Mouse (Mus musculus): ENCODE data around the gene Defa37. TPM values are rescaled to one million over a fixed set of nuclear protein-coding genes. Genes with fewer than 3 reads are reported as not detected.
"Not testable (repeated sequence)": the region's sequence is repeated elsewhere in the genome, so short reads cannot be mapped to it uniquely, and the experiment has no call there.

The Defa37 gene
- total RNA-seq (2012; rRNA removed), result not detected in 2 replicates
- polyA plus RNA-seq (2012; ENCODE audit: insufficient read depth in 1 of 2, insufficient read length in 2 of 2, low read depth in 1 of 2, low replicate concordance in 2 of 2, missing spikeins in 1 of 2), result not detected

DNA sequence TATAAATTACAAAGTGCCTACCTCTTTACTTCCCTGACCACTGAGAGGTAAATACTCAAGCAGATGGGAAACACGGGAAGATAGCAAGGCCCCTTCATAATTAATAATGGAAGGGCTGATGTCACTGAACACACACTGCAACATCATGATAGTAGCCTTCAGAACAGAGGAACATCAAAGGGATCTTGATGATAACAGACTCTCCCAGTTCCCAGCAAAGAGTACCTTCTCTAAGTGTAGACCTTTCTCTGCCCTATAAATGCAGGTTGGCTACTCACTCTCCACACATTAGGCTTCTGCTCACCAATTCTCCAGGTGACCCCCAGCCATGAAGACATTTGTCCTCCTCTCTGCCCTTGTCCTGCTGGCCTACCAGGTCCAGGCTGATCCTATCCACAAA lies at the start of gene Defa37:
TSS of gene Defa37 (plus strand) at position 301 of the 400 bp plus-strand sequence.
- not testable (repeated sequence) for H3K4me3 ChIP-seq (ENCODE audit: control insufficient read depth in 1 of 2, insufficient read depth in 1 of 2, low read depth in 2 of 2, low read length in 2 of 2)

DNA sequence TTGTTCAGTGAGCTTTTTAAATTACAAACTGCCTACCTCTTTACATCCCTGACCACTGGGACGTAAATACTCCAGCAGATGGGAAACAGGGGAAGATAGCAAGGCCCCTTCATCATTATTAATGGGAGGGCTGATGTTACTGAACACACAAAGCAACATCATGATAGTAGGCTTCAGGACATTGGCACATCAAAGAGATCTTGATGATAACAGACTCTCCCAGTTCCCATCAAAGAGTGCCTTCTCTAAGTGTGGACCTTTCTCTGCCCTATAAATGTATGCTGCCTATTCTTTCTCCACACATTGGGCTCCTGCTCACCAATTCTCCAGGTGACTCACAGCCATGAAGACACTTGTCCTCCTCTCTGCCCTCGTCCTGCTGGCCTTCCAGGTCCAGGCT lies 36.5 kb upstream of the Defa37 start, which contains the start of gene Defa32:
TSS of gene Defa32 (plus strand) at position 301 of the 400 bp plus-strand sequence.
- H3K27ac ChIP-seq (ENCODE audit: control insufficient read depth, low read depth, low read length); H3K4me3 ChIP-seq (ENCODE audit: control insufficient read depth in 1 of 2, insufficient read depth in 1 of 2, low read depth in 2 of 2, low read length in 2 of 2); H3K9ac ChIP-seq (ENCODE audit: control insufficient read depth, low read depth, low read length, poor library complexity, severe bottlenecking); H3K79me2 ChIP-seq (ENCODE audit: control insufficient read depth, insufficient read depth, low read length, poor library complexity); H3K36me3 ChIP-seq (ENCODE audit: control insufficient read depth in 1 of 2, insufficient read depth in 2 of 2, low read length in 2 of 2); H3K27me3 ChIP-seq (ENCODE audit: control insufficient read depth in 1 of 2, insufficient read depth in 2 of 2, low read length in 2 of 2); H3K9me3 ChIP-seq (replicated peaks; ENCODE audit: insufficient read depth, low read length); H3K4me1 ChIP-seq (ENCODE audit: control insufficient read depth in 1 of 2, insufficient read depth in 2 of 2, low read length in 2 of 2); DNase-seq (ENCODE audit: low read depth, low spot score): not testable (repeated sequence)

More for the DNA sequence above, at the start of gene Defa37:
- not testable (repeated sequence) for DNase-seq (ENCODE audit: low read depth, low spot score); H3K9ac ChIP-seq (ENCODE audit: control insufficient read depth, low read depth, low read length, poor library complexity, severe bottlenecking); H3K27ac ChIP-seq (ENCODE audit: control insufficient read depth, low read depth, low read length); H3K79me2 ChIP-seq (ENCODE audit: control insufficient read depth, insufficient read depth, low read length, poor library complexity); H3K27me3 ChIP-seq (ENCODE audit: control insufficient read depth in 1 of 2, insufficient read depth in 2 of 2, low read length in 2 of 2); H3K9me3 ChIP-seq (replicated peaks; ENCODE audit: insufficient read depth, low read length); H3K36me3 ChIP-seq (ENCODE audit: control insufficient read depth in 1 of 2, insufficient read depth in 2 of 2, low read length in 2 of 2); H3K4me1 ChIP-seq (ENCODE audit: control insufficient read depth in 1 of 2, insufficient read depth in 2 of 2, low read length in 2 of 2)

DNA sequence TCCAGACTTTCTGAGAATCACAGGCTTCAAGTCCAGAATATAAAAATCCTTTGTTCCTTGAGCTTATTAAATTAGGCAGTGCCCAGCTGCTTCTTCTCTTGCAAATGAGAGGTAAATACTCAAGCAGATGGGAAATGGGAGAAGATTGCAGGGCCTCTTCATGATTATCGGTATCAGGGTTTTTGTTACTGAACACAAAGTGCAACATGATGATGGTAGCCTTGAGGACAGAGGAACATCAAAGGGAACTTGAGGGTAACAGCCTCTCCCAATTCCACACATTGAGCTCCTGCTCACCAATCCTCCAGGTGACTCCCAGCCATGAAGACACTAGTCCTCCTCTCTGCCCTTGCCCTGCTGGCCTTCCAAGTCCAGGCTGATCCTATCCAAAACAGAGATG lies 17.5 kb downstream of the Defa37 start, which contains the start of gene Defa28:
TSS of gene Defa28 (plus strand) at position 301 of the 400 bp plus-strand sequence.
- not testable (repeated sequence) for H3K9ac ChIP-seq (ENCODE audit: control insufficient read depth, low read depth, low read length, poor library complexity, severe bottlenecking); DNase-seq (ENCODE audit: low read depth, low spot score); H3K36me3 ChIP-seq (ENCODE audit: control insufficient read depth in 1 of 2, insufficient read depth in 2 of 2, low read length in 2 of 2); H3K27me3 ChIP-seq (ENCODE audit: control insufficient read depth in 1 of 2, insufficient read depth in 2 of 2, low read length in 2 of 2); H3K4me3 ChIP-seq (ENCODE audit: control insufficient read depth in 1 of 2, insufficient read depth in 1 of 2, low read depth in 2 of 2, low read length in 2 of 2); H3K79me2 ChIP-seq (ENCODE audit: control insufficient read depth, insufficient read depth, low read length, poor library complexity); H3K4me1 ChIP-seq (ENCODE audit: control insufficient read depth in 1 of 2, insufficient read depth in 2 of 2, low read length in 2 of 2); H3K9me3 ChIP-seq (replicated peaks; ENCODE audit: insufficient read depth, low read length); H3K27ac ChIP-seq (ENCODE audit: control insufficient read depth, low read depth, low read length)

DNA sequence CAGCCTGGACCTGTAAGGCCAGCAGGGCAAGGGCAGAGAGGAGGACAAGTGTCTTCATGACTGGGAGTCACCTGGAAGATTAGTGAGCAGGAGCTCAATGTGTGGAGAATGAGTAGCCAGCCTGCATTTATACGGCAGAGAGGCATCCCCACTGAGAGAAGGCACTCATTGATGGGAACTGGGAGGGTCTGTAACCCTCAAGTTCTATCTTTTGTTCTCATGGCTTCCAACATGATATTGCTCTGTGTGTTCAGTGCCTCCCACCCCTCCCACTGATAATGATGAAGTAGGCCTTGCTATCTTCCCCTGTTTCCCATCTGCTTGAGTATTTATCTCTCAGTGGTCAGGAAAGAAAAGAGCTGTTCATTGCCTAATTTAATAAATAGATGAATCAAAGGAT lies 29.2 kb downstream of the Defa37 start, which contains the start of gene Gm7861:
TSS of gene Gm7861 (minus strand) at position 101 of the 400 bp plus-strand sequence.
- not testable (repeated sequence) for H3K9ac ChIP-seq (ENCODE audit: control insufficient read depth, low read depth, low read length, poor library complexity, severe bottlenecking); H3K4me3 ChIP-seq (ENCODE audit: control insufficient read depth in 1 of 2, insufficient read depth in 1 of 2, low read depth in 2 of 2, low read length in 2 of 2); H3K9me3 ChIP-seq (replicated peaks; ENCODE audit: insufficient read depth, low read length); H3K4me1 ChIP-seq (ENCODE audit: control insufficient read depth in 1 of 2, insufficient read depth in 2 of 2, low read length in 2 of 2); H3K27me3 ChIP-seq (ENCODE audit: control insufficient read depth in 1 of 2, insufficient read depth in 2 of 2, low read length in 2 of 2); H3K27ac ChIP-seq (ENCODE audit: control insufficient read depth, low read depth, low read length); DNase-seq (ENCODE audit: low read depth, low spot score); H3K79me2 ChIP-seq (ENCODE audit: control insufficient read depth, insufficient read depth, low read length, poor library complexity); H3K36me3 ChIP-seq (ENCODE audit: control insufficient read depth in 1 of 2, insufficient read depth in 2 of 2, low read length in 2 of 2)

Other genes with a start within 250 kb of the Defa37 start
- gene Defa27, start 249.8 kb upstream of the Defa37 start, total RNA-seq (2012; rRNA removed), result not detected in 2 replicates
- gene Defa27, start 249.8 kb upstream of the Defa37 start, polyA plus RNA-seq (2012; ENCODE audit: insufficient read depth in 1 of 2, insufficient read length in 2 of 2, low read depth in 1 of 2, low replicate concordance in 2 of 2, missing spikeins in 1 of 2), result not detected
- gene Defa29, start 238.4 kb upstream of the Defa37 start, total RNA-seq (2012; rRNA removed), result not detected in 2 replicates
- not detected for gene Defa29, start 238.4 kb upstream of the Defa37 start, polyA plus RNA-seq (2012; ENCODE audit: insufficient read depth in 1 of 2, insufficient read length in 2 of 2, low read depth in 1 of 2, low replicate concordance in 2 of 2, missing spikeins in 1 of 2)
- gene Defa2, start 186.9 kb upstream of the Defa37 start, total RNA-seq (2012; rRNA removed), result not detected in 2 replicates
- not detected for gene Defa2, start 186.9 kb upstream of the Defa37 start, polyA plus RNA-seq (2012; ENCODE audit: insufficient read depth in 1 of 2, insufficient read length in 2 of 2, low read depth in 1 of 2, low replicate concordance in 2 of 2, missing spikeins in 1 of 2)
- gene Defa33, start 173.6 kb upstream of the Defa37 start, total RNA-seq (2012; rRNA removed), result not detected in 2 replicates
- not detected for gene Defa33, start 173.6 kb upstream of the Defa37 start, polyA plus RNA-seq (2012; ENCODE audit: insufficient read depth in 1 of 2, insufficient read length in 2 of 2, low read depth in 1 of 2, low replicate concordance in 2 of 2, missing spikeins in 1 of 2)
- gene Defa36, start 138.0 kb upstream of the Defa37 start, total RNA-seq (2012; rRNA removed), result not detected in 2 replicates
- not detected for gene Defa36, start 138.0 kb upstream of the Defa37 start, polyA plus RNA-seq (2012; ENCODE audit: insufficient read depth in 1 of 2, insufficient read length in 2 of 2, low read depth in 1 of 2, low replicate concordance in 2 of 2, missing spikeins in 1 of 2)
- gene Gm7849, start 108.8 kb upstream of the Defa37 start, total RNA-seq (2012; rRNA removed), result not detected in 2 replicates
- not detected for gene Gm7849, start 108.8 kb upstream of the Defa37 start, polyA plus RNA-seq (2012; ENCODE audit: insufficient read depth in 1 of 2, insufficient read length in 2 of 2, low read depth in 1 of 2, low replicate concordance in 2 of 2, missing spikeins in 1 of 2)
- gene Defa20, start 56.1 kb upstream of the Defa37 start, total RNA-seq (2012; rRNA removed), result not detected in 2 replicates
- gene Defa20, start 56.1 kb upstream of the Defa37 start, polyA plus RNA-seq (2012; ENCODE audit: insufficient read depth in 1 of 2, insufficient read length in 2 of 2, low read depth in 1 of 2, low replicate concordance in 2 of 2, missing spikeins in 1 of 2), result not detected
- not detected in 2 replicates for gene Defa32, start 36.4 kb upstream of the Defa37 start, total RNA-seq (2012; rRNA removed)
- gene Defa32, start 36.4 kb upstream of the Defa37 start, polyA plus RNA-seq (2012; ENCODE audit: insufficient read depth in 1 of 2, insufficient read length in 2 of 2, low read depth in 1 of 2, low replicate concordance in 2 of 2, missing spikeins in 1 of 2), result not detected
- gene Defa28, start 17.6 kb downstream of the Defa37 start, total RNA-seq (2012; rRNA removed), result not detected in 2 replicates
- not detected for gene Defa28, start 17.6 kb downstream of the Defa37 start, polyA plus RNA-seq (2012; ENCODE audit: insufficient read depth in 1 of 2, insufficient read length in 2 of 2, low read depth in 1 of 2, low replicate concordance in 2 of 2, missing spikeins in 1 of 2)
- not detected in 2 replicates for gene Gm7861, start 29.1 kb downstream of the Defa37 start, total RNA-seq (2012; rRNA removed)
- gene Gm7861, start 29.1 kb downstream of the Defa37 start, polyA plus RNA-seq (2012; ENCODE audit: insufficient read depth in 1 of 2, insufficient read length in 2 of 2, low read depth in 1 of 2, low replicate concordance in 2 of 2, missing spikeins in 1 of 2), result not detected
- not detected in 2 replicates for gene Defa26, start 52.8 kb downstream of the Defa37 start, total RNA-seq (2012; rRNA removed)
- gene Defa26, start 52.8 kb downstream of the Defa37 start, polyA plus RNA-seq (2012; ENCODE audit: insufficient read depth in 1 of 2, insufficient read length in 2 of 2, low read depth in 1 of 2, low replicate concordance in 2 of 2, missing spikeins in 1 of 2), result not detected
- not detected in 2 replicates for gene Defa17, start 90.4 kb downstream of the Defa37 start, total RNA-seq (2012; rRNA removed)
- gene Defa17, start 90.4 kb downstream of the Defa37 start, polyA plus RNA-seq (2012; ENCODE audit: insufficient read depth in 1 of 2, insufficient read length in 2 of 2, low read depth in 1 of 2, low replicate concordance in 2 of 2, missing spikeins in 1 of 2), result not detected
- gene Defa34, start 100.4 kb downstream of the Defa37 start, total RNA-seq (2012; rRNA removed), result not detected in 2 replicates
- gene Defa34, start 100.4 kb downstream of the Defa37 start, polyA plus RNA-seq (2012; ENCODE audit: insufficient read depth in 1 of 2, insufficient read length in 2 of 2, low read depth in 1 of 2, low replicate concordance in 2 of 2, missing spikeins in 1 of 2), result not detected
- not detected in 2 replicates for gene AY761184, start 138.3 kb downstream of the Defa37 start, total RNA-seq (2012; rRNA removed)
- gene AY761184, start 138.3 kb downstream of the Defa37 start, polyA plus RNA-seq (2012; ENCODE audit: insufficient read depth in 1 of 2, insufficient read length in 2 of 2, low read depth in 1 of 2, low replicate concordance in 2 of 2, missing spikeins in 1 of 2), result not detected
- gene Defa24, start 169.1 kb downstream of the Defa37 start, total RNA-seq (2012; rRNA removed), result not detected in 2 replicates
- gene Defa24, start 169.1 kb downstream of the Defa37 start, polyA plus RNA-seq (2012; ENCODE audit: insufficient read depth in 1 of 2, insufficient read length in 2 of 2, low read depth in 1 of 2, low replicate concordance in 2 of 2, missing spikeins in 1 of 2), result not detected